Mouse (Mus musculus): Measurements from ENCODE around the gene Sepsecs. TPM values are rescaled to one million over a fixed set of nuclear protein-coding genes. Genes with fewer than 3 reads are reported as not detected.
A peak's percentile ranks its signal among the peaks of the same experiment; 100 is the strongest.
"Not testable (repeated sequence)": the region's sequence is repeated elsewhere in the genome, so short reads cannot be mapped to it uniquely, and the experiment has no call there.

Gene Sepsecs
- 7.1 and 8.2 TPM in 2 replicates for polyA plus RNA-seq (2016; fragmentation: Nextera tagmentation; extraction: Ambion mirVana)

DNA sequence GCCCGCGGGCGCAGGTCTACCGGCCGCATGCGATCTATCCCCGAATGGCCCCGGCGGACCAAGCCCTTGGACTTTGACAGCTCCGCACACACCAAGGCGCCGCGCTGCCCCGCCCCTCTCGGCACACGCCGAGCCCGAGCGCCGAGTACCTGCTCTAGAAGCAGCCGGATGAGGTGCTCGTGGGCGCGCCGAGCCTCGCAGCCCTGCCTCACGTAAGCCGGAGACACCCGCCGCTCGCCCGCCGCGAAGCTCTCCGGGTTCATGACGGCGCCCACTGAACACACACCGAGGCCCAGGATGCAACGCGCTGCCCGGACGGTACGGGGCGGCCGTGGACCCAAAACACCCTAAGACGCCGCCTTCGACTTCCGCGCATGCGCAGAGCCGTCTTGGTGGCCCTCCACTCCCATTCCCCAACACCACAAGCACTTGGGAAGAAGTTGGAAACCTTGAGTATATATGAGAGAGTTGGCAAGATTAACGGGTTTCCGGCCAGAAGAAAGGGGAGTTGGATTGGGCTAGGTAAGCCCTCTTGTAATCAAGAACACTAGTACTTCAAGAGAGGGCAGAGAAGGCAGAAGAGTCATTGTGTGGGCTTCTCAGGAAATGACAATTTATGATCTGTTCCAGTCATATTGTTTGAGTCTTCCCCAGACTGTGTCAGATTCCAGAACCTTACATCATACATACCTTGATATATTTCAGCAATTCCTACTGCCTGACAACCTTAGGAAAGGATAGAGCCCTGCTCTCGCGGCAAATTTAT, at the start of gene Sepsecs:
TSS of gene Sepsecs (minus strand) at position 283 of the 766 bp plus-strand sequence.
- no peaks in the 10 kb centered on the region for H3K9me3 ChIP-seq (replicated peaks)
- H3K4me1 ChIP-seq = peaks cover 6% of the 10 kb centered on the region
- 4% methylated on average over 56 of the region's 56 CpGs for WGBS
- DNase-seq (ENCODE audit: low spot score) = peak; percentile 95
- peak within 1 kb of the TSS; percentile 89 for H3K4me3 ChIP-seq
- peak within 1 kb of the TSS; percentile 85 for H3K27ac ChIP-seq
- no peaks in the 10 kb centered on the region for H3K27me3 ChIP-seq (ENCODE audit: low read depth, poor library complexity, severe bottlenecking)
- H3K36me3 ChIP-seq = peaks cover 7% of the 10 kb centered on the region; the same call in 1 of the 2 replicates

DNA sequence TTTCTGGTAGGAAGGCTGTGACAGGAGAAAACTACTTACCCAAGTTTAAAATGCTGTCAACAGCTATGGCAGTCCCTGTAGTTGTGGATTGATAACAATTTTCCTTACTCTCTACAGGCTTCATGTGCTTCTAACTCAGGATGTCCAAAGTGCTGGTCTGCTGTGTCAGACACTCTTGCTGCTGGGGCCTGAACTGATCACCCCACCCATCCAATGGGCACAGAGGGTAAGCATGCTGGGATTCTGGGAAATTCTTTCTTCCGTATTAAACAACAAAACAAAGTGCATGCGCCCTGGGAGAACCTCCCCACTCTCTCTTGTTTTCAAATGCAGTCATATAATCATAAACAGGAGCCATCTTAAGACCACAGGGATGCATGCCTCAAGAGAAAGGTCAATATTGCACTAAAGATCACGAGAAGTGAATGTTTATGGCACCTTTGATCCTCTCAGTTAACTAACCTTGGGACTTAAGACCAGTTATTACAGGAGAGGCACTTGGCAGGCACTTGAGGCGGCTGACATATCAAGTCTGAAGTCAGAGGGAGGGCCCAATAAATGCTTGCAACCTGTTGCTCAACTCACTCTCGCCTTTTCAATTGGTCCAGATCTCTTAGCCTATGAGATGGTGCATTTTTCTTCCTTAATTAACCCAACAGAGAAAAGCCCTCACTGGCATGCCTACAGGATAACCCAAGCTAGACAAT, 47.4 kb upstream of the Sepsecs start:
- H3K4me3 ChIP-seq = no peak overlapping the region
- no peaks in the 10 kb centered on the region for H3K9me3 ChIP-seq (replicated peaks)
- no peaks in the 10 kb centered on the region for H3K4me1 ChIP-seq
- 69% methylated on average over 5 of the region's 5 CpGs for WGBS
- no peak overlapping the region for H3K27ac ChIP-seq
- no peaks in the 10 kb centered on the region for H3K36me3 ChIP-seq
- no peaks in the 10 kb centered on the region for H3K27me3 ChIP-seq (ENCODE audit: low read depth, poor library complexity, severe bottlenecking)
- no peak for DNase-seq (ENCODE audit: low spot score)

DNA sequence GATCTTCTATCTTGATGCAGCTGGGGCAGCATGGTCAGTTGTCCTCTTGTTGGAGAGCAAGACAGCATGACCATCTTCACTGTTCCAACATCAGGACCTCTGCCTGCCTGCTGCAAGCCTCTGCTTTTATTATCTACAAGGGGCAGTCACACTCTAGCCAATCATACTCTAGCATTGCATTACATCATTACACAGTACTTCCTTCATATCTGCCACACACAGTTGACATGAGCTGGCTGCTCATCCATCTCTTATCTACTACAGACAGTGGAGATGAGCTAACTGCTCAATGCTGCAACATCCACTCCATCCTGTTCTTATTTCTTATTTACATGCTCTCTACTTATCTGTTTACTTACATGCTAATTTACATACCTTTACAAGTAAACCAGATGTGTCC, 43.2 kb upstream of the Sepsecs start:
- H3K4me1 ChIP-seq = no peaks in the 10 kb centered on the region
- no peaks in the 10 kb centered on the region for H3K36me3 ChIP-seq
- H3K27me3 ChIP-seq (ENCODE audit: low read depth, poor library complexity, severe bottlenecking) = no peaks in the 10 kb centered on the region
- DNase-seq (ENCODE audit: low spot score) = no peak
- H3K27ac ChIP-seq = no peak overlapping the region
- H3K4me3 ChIP-seq = no peak overlapping the region
- H3K9me3 ChIP-seq (replicated peaks) = no peaks in the 10 kb centered on the region

GRCm38 (mm10) chr5:52704562-52704961, 35.1 kb upstream of the Sepsecs start:
- H3K27ac ChIP-seq = no peak overlapping the region
- no peak overlapping the region for H3K4me3 ChIP-seq
- DNase-seq (ENCODE audit: low spot score) = no peak
- H3K36me3 ChIP-seq = no peaks in the 10 kb centered on the region
- 80% methylated on average over 4 of the region's 4 CpGs for WGBS
- H3K9me3 ChIP-seq (replicated peaks) = no peaks in the 10 kb centered on the region
- H3K4me1 ChIP-seq = no peaks in the 10 kb centered on the region
- no peaks in the 10 kb centered on the region for H3K27me3 ChIP-seq (ENCODE audit: low read depth, poor library complexity, severe bottlenecking)

DNA sequence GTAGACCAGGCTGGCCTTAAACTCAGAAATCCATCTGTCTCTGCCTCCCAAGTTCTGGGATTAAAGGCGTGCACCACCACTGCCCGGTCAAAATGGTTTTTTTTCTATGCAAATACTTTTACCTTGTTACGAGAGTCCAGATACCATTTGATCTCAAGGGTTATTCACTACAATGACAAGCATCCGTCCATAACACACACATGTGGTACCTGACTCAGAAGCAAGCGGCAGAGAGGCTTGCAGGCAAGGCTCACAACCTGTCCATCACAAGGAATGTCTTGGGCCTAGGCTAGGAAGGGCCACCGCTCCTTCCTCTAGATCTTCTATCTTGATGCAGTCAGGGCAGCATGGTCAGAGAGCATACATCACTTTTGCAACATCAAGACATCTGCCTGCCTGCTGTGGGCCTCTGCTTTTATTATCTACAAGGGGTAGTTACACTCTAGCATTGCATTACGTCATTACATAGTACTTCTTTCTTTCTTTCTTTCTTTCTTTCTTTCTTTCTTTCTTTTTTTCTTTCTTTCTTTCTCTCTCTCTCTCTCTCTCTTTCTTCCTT, 28.5 kb upstream of the Sepsecs start:
- not testable (repeated sequence) for H3K4me1 ChIP-seq; H3K9me3 ChIP-seq (replicated peaks); H3K27ac ChIP-seq; H3K27me3 ChIP-seq (ENCODE audit: low read depth, poor library complexity, severe bottlenecking); DNase-seq (ENCODE audit: low spot score); H3K36me3 ChIP-seq; H3K4me3 ChIP-seq
- 86% methylated on average over 7 of the region's 7 CpGs for WGBS

DNA sequence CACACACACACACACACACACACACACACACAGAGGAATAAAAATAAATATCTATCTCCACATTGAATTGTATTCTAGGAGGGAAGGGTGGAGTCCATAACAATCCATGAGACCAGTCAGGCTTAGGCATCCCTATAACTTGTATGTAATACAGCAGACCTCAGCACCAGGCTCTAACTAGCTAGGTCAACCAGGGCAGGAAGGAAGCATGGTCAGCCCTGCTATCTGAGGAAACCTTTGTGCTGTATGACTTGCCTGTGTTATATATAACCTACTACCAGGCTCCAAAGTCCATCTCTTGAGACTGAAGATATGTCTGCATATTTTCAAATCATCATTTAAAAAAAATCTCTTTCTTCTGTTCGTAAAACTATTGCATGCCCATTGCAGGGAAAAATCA, 27.8 kb upstream of the Sepsecs start:
- WGBS = 96% methylated on average over 1 of the region's 1 CpGs
- no peaks in the 10 kb centered on the region for H3K4me1 ChIP-seq
- H3K36me3 ChIP-seq = no peaks in the 10 kb centered on the region
- no peaks in the 10 kb centered on the region for H3K9me3 ChIP-seq (replicated peaks)
- H3K4me3 ChIP-seq = no peak overlapping the region
- H3K27me3 ChIP-seq (ENCODE audit: low read depth, poor library complexity, severe bottlenecking) = no peaks in the 10 kb centered on the region
- DNase-seq (ENCODE audit: low spot score) = no peak
- no peak overlapping the region for H3K27ac ChIP-seq

- H3K36me3 ChIP-seq = no peaks in the 10 kb centered on the region
- no peaks in the 10 kb centered on the region for H3K27me3 ChIP-seq (ENCODE audit: low read depth, poor library complexity, severe bottlenecking)
- DNase-seq (ENCODE audit: low spot score) = no peak
- H3K4me3 ChIP-seq = no peak overlapping the region
- H3K27ac ChIP-seq = no peak overlapping the region
- H3K4me1 ChIP-seq = no peaks in the 10 kb centered on the region
- no peaks in the 10 kb centered on the region for H3K9me3 ChIP-seq (replicated peaks)
- WGBS = 75% methylated on average over 6 of the region's 6 CpGs
Measured at GRCm38 (mm10) chr5:52687741-52688455, 18.4 kb upstream of the Sepsecs start.

GRCm38 (mm10) chr5:52681111-52681510, 11.6 kb upstream of the Sepsecs start:
- no peak overlapping the region for H3K27ac ChIP-seq
- 46% methylated on average over 4 of the region's 4 CpGs for WGBS

DNA sequence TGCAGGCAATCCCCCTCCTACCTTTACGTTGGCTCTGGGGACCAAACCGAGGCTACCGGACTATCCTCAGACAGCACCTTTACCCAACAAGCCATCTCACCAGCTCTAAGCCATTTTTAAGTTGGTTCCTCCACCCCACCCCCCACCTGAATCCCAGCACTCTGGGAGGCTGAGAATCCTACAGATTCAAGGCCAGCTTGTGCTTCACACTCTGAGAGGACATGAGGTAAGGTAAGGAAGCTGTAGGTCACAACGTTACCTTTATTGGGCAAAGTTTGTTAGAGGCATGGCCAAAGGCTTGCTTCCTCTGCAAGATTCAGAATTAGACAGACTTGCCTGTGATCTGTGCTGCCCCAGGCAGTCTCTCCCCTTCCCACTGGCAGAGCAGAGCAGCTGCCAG, 10.7 kb upstream of the Sepsecs start:
- no peaks in the 10 kb centered on the region for H3K36me3 ChIP-seq
- H3K27me3 ChIP-seq (ENCODE audit: low read depth, poor library complexity, severe bottlenecking) = no peaks in the 10 kb centered on the region
- WGBS = 71% methylated on average over 4 of the region's 4 CpGs
- H3K27ac ChIP-seq = no peak overlapping the region
- H3K4me1 ChIP-seq = peaks cover 9% of the 10 kb centered on the region; the same call in 1 of the 2 replicates
- no peak overlapping the region for H3K4me3 ChIP-seq
- DNase-seq (ENCODE audit: low spot score) = no peak
- no peaks in the 10 kb centered on the region for H3K9me3 ChIP-seq (replicated peaks)

More at GRCm38 (mm10) chr5:52681111-52681510, 11.6 kb upstream of the Sepsecs start:
- no peak overlapping the region for H3K4me3 ChIP-seq
- H3K36me3 ChIP-seq = no peaks in the 10 kb centered on the region
- no peak for DNase-seq (ENCODE audit: low spot score)
- no peaks in the 10 kb centered on the region for H3K9me3 ChIP-seq (replicated peaks)
- H3K4me1 ChIP-seq = peaks cover 9% of the 10 kb centered on the region; the same call in 1 of the 2 replicates
- no peaks in the 10 kb centered on the region for H3K27me3 ChIP-seq (ENCODE audit: low read depth, poor library complexity, severe bottlenecking)

DNA sequence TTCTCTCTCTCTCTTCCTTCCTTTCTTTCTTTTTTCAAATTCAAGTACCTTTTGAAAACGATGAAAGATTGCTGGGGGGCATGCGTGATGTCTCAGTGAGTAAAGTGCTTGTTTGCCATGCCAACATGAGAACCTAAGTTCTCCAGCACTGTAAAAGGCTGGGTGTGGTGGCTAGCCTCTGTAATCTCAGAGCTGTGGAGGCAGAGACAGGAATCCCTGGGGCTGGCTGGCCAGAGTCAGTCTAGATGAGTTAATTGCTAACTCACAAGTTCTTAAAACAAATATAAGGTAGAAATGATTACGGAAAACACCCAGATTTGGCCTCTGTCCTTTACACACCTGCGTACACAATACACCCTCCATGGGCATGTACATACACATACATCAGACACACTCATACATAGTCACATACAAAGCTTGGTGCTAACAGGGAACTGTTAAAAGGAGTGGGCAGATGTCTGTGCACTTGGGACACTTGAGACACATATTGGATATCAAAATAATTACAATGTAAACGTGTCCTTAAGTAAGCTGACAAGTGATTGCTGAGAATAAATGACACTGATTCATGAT, 9.1 kb upstream of the Sepsecs start:
- 86% methylated on average over 5 of the region's 5 CpGs for WGBS
- H3K27ac ChIP-seq = no peak overlapping the region
- no peak for DNase-seq (ENCODE audit: low spot score)
- H3K36me3 ChIP-seq = no peaks in the 10 kb centered on the region
- no peak overlapping the region for H3K4me3 ChIP-seq
- no peaks in the 10 kb centered on the region for H3K27me3 ChIP-seq (ENCODE audit: low read depth, poor library complexity, severe bottlenecking)
- H3K9me3 ChIP-seq (replicated peaks) = no peaks in the 10 kb centered on the region
- peaks cover 9% of the 10 kb centered on the region; the same call in 1 of the 2 replicates for H3K4me1 ChIP-seq

- H3K27me3 ChIP-seq (ENCODE audit: low read depth, poor library complexity, severe bottlenecking) = no peaks in the 10 kb centered on the region
- DNase-seq (ENCODE audit: low spot score) = no peak
- H3K27ac ChIP-seq = no peak overlapping the region
- no peaks in the 10 kb centered on the region for H3K36me3 ChIP-seq
- H3K9me3 ChIP-seq (replicated peaks) = no peaks in the 10 kb centered on the region
- no peak overlapping the region for H3K4me3 ChIP-seq
- 79% methylated on average over 3 of the region's 3 CpGs for WGBS
- peaks cover 9% of the 10 kb centered on the region; the same call in 1 of the 2 replicates for H3K4me1 ChIP-seq
Measured at GRCm38 (mm10) chr5:52677126-52677525, 7.6 kb upstream of the Sepsecs start.

- H3K36me3 ChIP-seq = no peaks in the 10 kb centered on the region
- H3K27me3 ChIP-seq (ENCODE audit: low read depth, poor library complexity, severe bottlenecking) = no peaks in the 10 kb centered on the region
- H3K4me1 ChIP-seq = no peaks in the 10 kb centered on the region
- no peaks in the 10 kb centered on the region for H3K9me3 ChIP-seq (replicated peaks)
- 82% methylated on average over 4 of the region's 4 CpGs for WGBS
- no peak overlapping the region for H3K27ac ChIP-seq
- DNase-seq (ENCODE audit: low spot score) = no peak
- no peak overlapping the region for H3K4me3 ChIP-seq
Measured at GRCm38 (mm10) chr5:52674384-52675069, 5.0 kb upstream of the Sepsecs start.
